Mouse (Mus musculus): Measurements from ENCODE around the gene Nat9. TPM values are rescaled to one million over a fixed set of nuclear protein-coding genes. Genes with fewer than 3 reads are reported as not detected.

Gene Nat9
- polyA plus RNA-seq, 2 experiments, result 7.7 to 8.2 TPM

DNA sequence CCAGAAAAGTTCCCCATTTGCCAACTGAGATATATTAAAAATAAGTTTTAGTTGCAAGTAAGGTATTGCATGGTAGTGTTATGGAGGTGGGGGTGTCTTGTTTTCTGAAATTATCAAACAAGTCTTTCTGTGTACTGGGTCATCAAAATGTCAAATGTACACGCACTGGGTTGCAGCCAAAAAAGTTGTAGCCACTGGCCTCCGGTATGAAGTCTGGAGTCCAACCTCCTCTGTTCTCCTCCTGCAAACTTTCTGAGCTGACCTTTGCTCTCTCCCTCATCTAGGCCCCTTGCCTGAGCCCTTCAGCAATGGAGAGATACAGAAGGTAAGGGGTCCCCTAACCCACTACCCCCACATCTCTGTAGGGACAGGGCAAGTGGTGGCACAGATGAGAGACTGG lies 8.9 kb downstream of the Nat9 start:
- no peak overlapping the region for H3K4me2 ChIP-seq (ENCODE audit: low read depth)
- no peak overlapping the region for H3K9ac ChIP-seq (replicated peaks)
- H3K4me1 ChIP-seq (replicated peaks; ENCODE audit: control insufficient read depth in 2 of 2, insufficient read depth in 2 of 2, low read length in 1 of 2), result peaks cover 0 to 11% of the 10 kb centered on the region in 2 experiments; a peak in 1 of 4 replicates
- peaks cover 2% of the 10 kb centered on the region; the same call in 1 of the 2 replicates for H3K36me3 ChIP-seq (replicated peaks; ENCODE audit: control insufficient read depth, insufficient read depth, low read depth)
- ATAC-seq (ENCODE audit: insufficient read depth) (no peak), DNase-seq (ENCODE audit: low read depth in 3 of 3, low spot score in 3 of 3) (no peak)
- H3K4me3 ChIP-seq (ENCODE audit: insufficient read depth in 1 of 2, low read depth in 2 of 2, low read length in 2 of 2), result no peak overlapping the region
- 68% methylated on average over 2 of the region's 2 CpGs for WGBS (ENCODE audit: insufficient replicate concordance)
- TF ChIP-seq CTCF (IDR thresholded peaks at IDR 0.05; ENCODE audit: low read depth), result no peak
- no peaks in the 10 kb centered on the region for H3K27me3 ChIP-seq (ENCODE audit: control insufficient read depth, insufficient read depth, low read length)
- H3K9me3 ChIP-seq (ENCODE audit: control insufficient read depth, low read length), result no peaks in the 10 kb centered on the region
- no peak overlapping the region for H3K27ac ChIP-seq

DNA sequence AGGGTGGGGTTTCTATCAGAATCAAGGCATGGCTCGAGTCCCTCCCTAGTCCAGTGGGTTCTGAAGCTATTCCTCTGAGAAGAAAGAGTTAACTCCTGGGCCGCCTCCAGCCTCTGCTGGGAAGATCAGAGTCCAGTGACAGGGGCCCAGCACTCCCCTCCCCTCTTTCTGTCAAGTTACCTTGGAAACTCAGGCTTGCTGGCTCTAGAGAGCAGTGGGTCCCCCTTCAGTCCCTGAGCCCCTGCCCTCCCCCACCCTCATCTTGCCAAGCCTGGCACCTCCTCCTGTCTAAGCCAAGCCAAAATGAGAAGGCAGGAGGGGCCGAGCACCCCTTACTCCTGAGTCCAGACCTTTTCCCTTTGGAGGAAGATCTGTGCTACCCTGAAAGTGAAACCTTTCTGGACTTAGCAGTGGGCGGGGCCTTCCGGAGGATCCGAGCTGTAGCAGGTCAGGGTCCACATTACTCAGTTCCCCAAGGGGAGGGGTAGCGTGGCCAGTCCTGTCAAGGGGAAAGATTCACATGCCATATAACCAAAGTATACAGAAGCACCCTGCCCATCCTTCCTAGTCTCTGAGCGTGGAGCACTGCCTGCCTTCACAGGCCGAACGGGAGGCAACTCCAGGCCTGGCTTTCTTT lies 10.0 kb downstream of the Nat9 start:
- Histone ChIP-seq H3K4me3 (ENCODE audit: insufficient read depth in 1 of 2, low read depth in 2 of 2, low read length in 2 of 2) (no peak overlapping the region), H3K4me1 (replicated peaks; ENCODE audit: control insufficient read depth in 2 of 2, insufficient read depth in 2 of 2, low read length in 1 of 2) (peaks cover 0 to 15% of the 10 kb centered on the region in 2 experiments; a peak in 2 of 4 replicates), H3K9ac (replicated peaks) (no peak overlapping the region), H3K9me3 (ENCODE audit: control insufficient read depth, low read length) (no peaks in the 10 kb centered on the region), H3K27me3 (ENCODE audit: control insufficient read depth, insufficient read depth, low read length) (no peaks in the 10 kb centered on the region), H3K4me2 (ENCODE audit: low read depth) (no peak overlapping the region), H3K36me3 (replicated peaks; ENCODE audit: control insufficient read depth, insufficient read depth, low read depth) (peaks cover 2% of the 10 kb centered on the region; the same call in 1 of the 2 replicates), H3K27ac (no peak overlapping the region)
- no peak for DNase-seq (ENCODE audit: low read depth in 3 of 3, low spot score in 3 of 3)
- WGBS (ENCODE audit: insufficient replicate concordance), result 64% methylated on average over 10 of the region's 10 CpGs
- ATAC-seq (ENCODE audit: insufficient read depth), result peak; percentile 58; the same call in 1 of the 2 replicates
- no peak for TF ChIP-seq EP300 (IDR thresholded peaks at IDR 0.05; ENCODE audit: low read depth)
- TF ChIP-seq CTCF (IDR thresholded peaks at IDR 0.05; ENCODE audit: low read depth), result no peak

DNA sequence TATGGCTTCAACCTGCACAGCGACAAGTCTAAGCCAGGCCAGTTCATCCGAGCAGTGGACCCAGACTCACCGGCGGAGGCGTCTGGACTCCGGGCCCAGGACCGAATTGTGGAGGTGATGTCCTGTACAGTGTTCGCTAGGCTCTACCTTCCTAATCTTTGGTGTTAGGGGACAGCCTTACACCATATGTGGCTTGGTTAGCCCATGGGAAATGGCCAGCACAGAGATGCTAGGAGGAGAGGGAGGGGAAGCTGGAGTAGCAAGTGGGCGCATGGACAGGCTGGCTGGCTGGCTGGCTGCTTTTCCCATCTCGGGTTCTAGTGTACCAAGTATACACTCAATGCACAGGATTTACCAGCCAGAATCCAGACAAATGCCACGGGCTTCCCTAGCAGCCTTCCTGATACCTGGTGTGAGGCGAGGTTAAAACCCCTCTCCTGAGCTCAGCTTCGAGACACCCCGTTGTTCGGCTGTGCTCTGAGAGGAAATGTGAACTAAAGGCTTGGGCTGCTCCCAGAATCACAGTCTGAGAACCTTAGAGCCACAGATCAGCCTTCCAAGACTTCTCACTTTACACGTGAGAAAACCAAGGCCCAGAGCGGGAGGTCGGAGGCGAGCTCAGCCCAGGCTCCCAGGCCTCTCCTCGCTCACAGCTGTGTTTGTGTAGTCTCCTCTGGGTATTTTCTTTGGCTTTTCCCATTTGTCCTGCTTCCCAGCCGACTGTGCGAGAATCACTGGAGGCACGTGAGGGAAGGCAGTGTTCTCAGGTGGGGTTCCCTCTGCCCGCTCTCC lies 11.1 kb downstream of the Nat9 start:
- no peak for ATAC-seq (ENCODE audit: insufficient read depth)
- no peak for DNase-seq (ENCODE audit: low read depth in 3 of 3, low spot score in 3 of 3)
- no peak overlapping the region for H3K9ac ChIP-seq (replicated peaks)
- H3K27ac ChIP-seq, result no peak overlapping the region
- H3K27me3 ChIP-seq (ENCODE audit: control insufficient read depth, insufficient read depth, low read length), result no peaks in the 10 kb centered on the region
- no peak overlapping the region for H3K4me2 ChIP-seq (ENCODE audit: low read depth)
- H3K4me1 ChIP-seq (replicated peaks; ENCODE audit: control insufficient read depth in 2 of 2, insufficient read depth in 2 of 2, low read length in 1 of 2), result peaks cover 0 to 18% of the 10 kb centered on the region in 2 experiments; a peak in 2 of 4 replicates
- H3K4me3 ChIP-seq (ENCODE audit: insufficient read depth in 1 of 2, low read depth in 2 of 2, low read length in 2 of 2), result no peak overlapping the region
- peaks cover 2% of the 10 kb centered on the region; the same call in 1 of the 2 replicates for H3K36me3 ChIP-seq (replicated peaks; ENCODE audit: control insufficient read depth, insufficient read depth, low read depth)
- WGBS (ENCODE audit: insufficient replicate concordance), result 70% methylated on average over 24 of the region's 24 CpGs
- TF ChIP-seq CTCF (IDR thresholded peaks at IDR 0.05; ENCODE audit: low read depth) (no peak), EP300 (IDR thresholded peaks at IDR 0.05; ENCODE audit: low read depth) (no peak)
- no peaks in the 10 kb centered on the region for H3K9me3 ChIP-seq (ENCODE audit: control insufficient read depth, low read length)

DNA sequence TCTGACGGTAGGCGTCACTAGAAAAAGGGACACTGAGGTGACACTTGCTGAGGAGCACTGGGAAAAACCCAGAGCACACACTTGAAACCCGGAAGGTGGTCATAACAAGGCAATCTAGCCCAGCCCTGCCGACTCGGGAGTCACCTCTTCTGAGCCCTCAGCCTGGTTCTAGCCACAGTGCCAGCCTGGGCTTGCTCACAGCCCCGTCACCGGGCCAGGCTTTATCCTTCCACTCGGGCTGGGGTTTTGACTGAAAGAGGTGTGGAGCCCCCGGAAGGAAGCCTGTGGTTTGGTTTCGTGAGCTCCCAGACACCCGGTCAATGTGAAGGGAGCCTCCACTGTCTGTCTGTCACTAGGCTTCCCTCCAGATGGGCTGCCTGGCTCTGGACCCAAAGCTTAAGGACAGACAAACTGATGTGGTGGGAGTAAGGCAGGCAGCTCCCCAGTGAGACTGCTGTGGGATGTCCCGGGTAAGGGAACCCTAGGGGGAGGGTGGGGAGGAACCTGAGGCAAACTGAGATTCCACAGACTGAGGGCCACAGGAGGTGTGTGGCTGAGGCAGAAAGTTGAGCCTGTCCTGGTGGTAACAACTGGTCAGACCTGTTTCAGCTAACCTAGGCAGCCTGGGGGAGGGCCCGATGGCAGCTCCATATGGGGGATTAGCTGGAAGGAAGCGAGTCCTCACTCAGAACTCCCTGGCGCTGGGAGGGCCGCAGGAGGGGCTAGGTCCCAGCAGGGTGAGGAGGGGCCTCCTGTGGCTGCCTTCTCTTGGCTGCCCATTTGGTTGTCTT lies 13.9 kb downstream of the Nat9 start:
- no peaks in the 10 kb centered on the region for H3K36me3 ChIP-seq (replicated peaks; ENCODE audit: control insufficient read depth, insufficient read depth, low read depth)
- TF ChIP-seq CTCF (IDR thresholded peaks at IDR 0.05; ENCODE audit: low read depth) (no peak), EP300 (IDR thresholded peaks at IDR 0.05; ENCODE audit: low read depth) (no peak)
- DNase-seq (ENCODE audit: low read depth in 3 of 3, low spot score in 3 of 3) (no peak), ATAC-seq (ENCODE audit: insufficient read depth) (no peak)
- no peak overlapping the region for H3K4me2 ChIP-seq (ENCODE audit: low read depth)
- peaks cover 0 to 18% of the 10 kb centered on the region in 2 experiments; a peak in 2 of 4 replicates for H3K4me1 ChIP-seq (replicated peaks; ENCODE audit: control insufficient read depth in 2 of 2, insufficient read depth in 2 of 2, low read length in 1 of 2)
- no peak overlapping the region for H3K4me3 ChIP-seq (ENCODE audit: insufficient read depth in 1 of 2, low read depth in 2 of 2, low read length in 2 of 2)
- H3K9me3 ChIP-seq (ENCODE audit: control insufficient read depth, low read length), result no peaks in the 10 kb centered on the region
- H3K27ac ChIP-seq, result no peak overlapping the region
- no peaks in the 10 kb centered on the region for H3K27me3 ChIP-seq (ENCODE audit: control insufficient read depth, insufficient read depth, low read length)
- 22% methylated on average over 16 of the region's 16 CpGs for WGBS (ENCODE audit: insufficient replicate concordance)
- H3K9ac ChIP-seq (replicated peaks), result no peak overlapping the region

Measured in liver, embryonic 14.5 days (tissue).